10 mouse cellular contexts compared by ENCODE assay signal in genomic region chr5:140514799-140515486, GRCm38 (mm10). TPM values are rescaled to one million over a fixed set of nuclear protein-coding genes. Genes with fewer than 3 reads are reported as not detected.
DNase-seq lines count a peak whose midpoint lies in the region; ATAC-seq and TF ChIP-seq lines count a peak whose summit lies in the region.
"Had no signal": no experiment of that assay in that cellular context is flagged by ENCODE, and none has a peak within 500 bp of the region (broad histone marks: within the 10 kb centered on the region; RNA-seq: fewer than 3 reads in every experiment).

No protein-coding gene starts in this region.

- no peaks in the 10 kb centered on the region for H3K27me3 ChIP-seq in heart, embryonic 10.5 days (ENCODE audit: insufficient read depth, poor library complexity, severe bottlenecking)
- no peaks in the 10 kb centered on the region for H3K27me3 ChIP-seq in heart, adult 2 months (ENCODE audit: control insufficient read depth, insufficient read depth, low read length)
- H3K27me3 ChIP-seq in embryonic facial prominence, embryonic 12.5 days = no peaks in the 10 kb centered on the region
- H3K27me3 ChIP-seq in limb, embryonic 14.5 days (ENCODE audit: control insufficient read depth, insufficient read depth, low read length) = no peaks in the 10 kb centered on the region

- DNase-seq in heart, embryonic 10.5 days (ENCODE audit: low spot score) = peak; percentile 87
- no peak for DNase-seq in heart, adult 2 months
- peak; percentile 98 for DNase-seq in 3T3-L1 (ENCODE audit: low read depth, low spot score)
- peak; percentile 46 for DNase-seq in limb, embryonic 14.5 days (ENCODE audit: low spot score)
- DNase-seq in adrenal gland, postnatal 4 days (ENCODE audit: low spot score in 2 of 2) = no peak
- DNase-seq in ovary, postnatal 14 days (ENCODE audit: low spot score) = no peak
- no peak for DNase-seq in kidney, postnatal 36 days
- DNase-seq: kidney, postnatal 10 days; thymus, postnatal 36 days had no signal

- ATAC-seq in embryonic facial prominence, embryonic 12.5 days (ENCODE audit: insufficient number of reproducible peaks, insufficient read depth, low FRiP score, low TSS enrichment) = no peak; the same call in 1 of the 2 replicates
- ATAC-seq in limb, embryonic 14.5 days (ENCODE audit: low FRiP score, low read depth) = peak; percentile 34; the same call in 1 of the 2 replicates

- WGBS in heart, embryonic 10.5 days = 11% methylated on average over 7 of the region's 7 CpGs
- 40% methylated on average over 7 of the region's 7 CpGs for WGBS in heart, adult 2 months
- 34% methylated on average over 7 of the region's 7 CpGs for WGBS in embryonic facial prominence, embryonic 12.5 days
- 45% methylated on average over 7 of the region's 7 CpGs for WGBS in limb, embryonic 14.5 days

- H3K27ac ChIP-seq in heart, embryonic 10.5 days = peak overlapping the region; percentile 85
- H3K27ac ChIP-seq in heart, adult 2 months = no peak overlapping the region
- peak overlapping the region; percentile 61 for H3K27ac ChIP-seq in embryonic facial prominence, embryonic 12.5 days
- no peak overlapping the region for H3K27ac ChIP-seq in limb, embryonic 14.5 days (replicated peaks; ENCODE audit: low read depth, low read length)

- TF ChIP-seq POLR2A in heart, adult 2 months (IDR thresholded peaks at IDR 0.05; ENCODE audit: insufficient read depth, low read depth, low read length) = no peak
- no peak for TF ChIP-seq POLR2A in limb, embryonic 14.5 days (IDR thresholded peaks at IDR 0.05; ENCODE audit: borderline replicate concordance, extremely low read depth, insufficient read depth, insufficient read length)

- H3K4me2 ChIP-seq in embryonic facial prominence, embryonic 12.5 days (replicated peaks) = no peak overlapping the region
- H3K4me2 ChIP-seq in limb, embryonic 14.5 days (replicated peaks; ENCODE audit: low read depth, low read length, severe bottlenecking) = no peak overlapping the region

- H3K4me3 ChIP-seq in heart, embryonic 10.5 days = peak overlapping the region; percentile 15; the same call in 1 of the 2 replicates
- H3K4me3 ChIP-seq in heart, adult 2 months = no peak overlapping the region
- no peak overlapping the region for H3K4me3 ChIP-seq in embryonic facial prominence, embryonic 12.5 days
- H3K4me3 ChIP-seq in limb, embryonic 14.5 days (replicated peaks; ENCODE audit: low read length) = no peak overlapping the region

- no peak for TF ChIP-seq EP300 in heart, adult 2 months (IDR thresholded peaks at IDR 0.05; ENCODE audit: insufficient read depth, low read depth, low read length)

- H3K4me1 ChIP-seq in heart, embryonic 10.5 days = peaks cover 50% of the 10 kb centered on the region
- H3K4me1 ChIP-seq in heart, adult 2 months (ENCODE audit: control insufficient read depth, insufficient read depth, low read length) = peaks cover 3% of the 10 kb centered on the region; the same call in 1 of the 2 replicates
- H3K4me1 ChIP-seq in embryonic facial prominence, embryonic 12.5 days = peaks cover 22% of the 10 kb centered on the region
- H3K4me1 ChIP-seq in limb, embryonic 14.5 days (ENCODE audit: control insufficient read depth, insufficient read depth, low read length) = peaks cover 4% of the 10 kb centered on the region; the same call in 1 of the 2 replicates

- intact Hi-C loops in heart, adult 2 months (cut with DNase I) = no loop called here

- TF ChIP-seq CTCF in heart, adult 2 months (IDR thresholded peaks at IDR 0.05) = no peak

- H3K79me2 ChIP-seq in heart, adult 2 months (replicated peaks; ENCODE audit: control insufficient read depth, insufficient read depth, low read length) = no peaks in the 10 kb centered on the region

- H3K9ac ChIP-seq in heart, adult 2 months (ENCODE audit: low read depth, low read length) = no peak overlapping the region
- H3K9ac ChIP-seq in embryonic facial prominence, embryonic 12.5 days = 0 out of 2 replicates have a peak overlapping the region, but pooled peaks have one; percentile 10
- no peak overlapping the region for H3K9ac ChIP-seq in limb, embryonic 14.5 days (ENCODE audit: low read depth, low read length, severe bottlenecking)

- no peaks in the 10 kb centered on the region for H3K9me3 ChIP-seq in heart, embryonic 10.5 days
- H3K9me3 ChIP-seq in embryonic facial prominence, embryonic 12.5 days = no peaks in the 10 kb centered on the region
- H3K9me3 ChIP-seq in limb, embryonic 14.5 days (ENCODE audit: control insufficient read depth, low read length) = no peaks in the 10 kb centered on the region

- H3K36me3 ChIP-seq in heart, embryonic 10.5 days = peaks cover 8% of the 10 kb centered on the region
- H3K36me3 ChIP-seq in heart, adult 2 months (ENCODE audit: control insufficient read depth, insufficient read depth, low read length) = no peaks in the 10 kb centered on the region
- peaks cover 2% of the 10 kb centered on the region; the same call in 1 of the 2 replicates for H3K36me3 ChIP-seq in embryonic facial prominence, embryonic 12.5 days
- H3K36me3 ChIP-seq in limb, embryonic 14.5 days (ENCODE audit: control insufficient read depth, insufficient read depth, low read length) = peaks cover 2% of the 10 kb centered on the region; the same call in 1 of the 2 replicates

RNA-seq across cellular contexts. Expression of gene Chst12, which starts 9.6 kb away (rescaled TPM):
- polyA plus RNA-seq in heart, embryonic 10.5 days (2016; fragmentation: Nextera tagmentation; extraction: Ambion mirVana) = 26.7 and 26.9 TPM in 2 replicates
- total RNA-seq in heart, adult 2 months (2021) = 1 to 10 TPM; 4.5 to 4.8 TPM
- 8.3 and 11.2 TPM in 2 replicates for polyA plus RNA-seq in heart, adult 2 months (2012; rRNA removed)
- 17.5 and 18.9 TPM in 2 replicates for polyA plus RNA-seq in embryonic facial prominence, embryonic 12.5 days (2016; fragmentation: Nextera tagmentation; extraction: Ambion mirVana)
- 22.9 and 28.4 TPM in 2 replicates for polyA plus RNA-seq in limb, embryonic 14.5 days (2012; rRNA removed)
- 22.4 and 22.6 TPM in 2 replicates for polyA plus RNA-seq in limb, embryonic 14.5 days (2014; fragmentation: Nextera tagmentation; extraction: Ambion mirVana)
- 10 to 100 TPM; 11.0 to 11.8 TPM for total RNA-seq in adrenal gland, postnatal 4 days (2021)

RNA-seq across cellular contexts. Expression of gene Grifin, which starts 49.9 kb away (rescaled TPM):
- polyA plus RNA-seq in heart, embryonic 10.5 days (2016; fragmentation: Nextera tagmentation; extraction: Ambion mirVana) = not detected in 2 replicates
- total RNA-seq in heart, adult 2 months (2021) = not detected
- not detected in 2 replicates for polyA plus RNA-seq in heart, adult 2 months (2012; rRNA removed)
- polyA plus RNA-seq in embryonic facial prominence, embryonic 12.5 days (2016; fragmentation: Nextera tagmentation; extraction: Ambion mirVana) = 0.53 and 1.1 TPM in 2 replicates
- 0.18 and 0.19 TPM in 2 replicates for polyA plus RNA-seq in limb, embryonic 14.5 days (2012; rRNA removed)
- not detected in 2 replicates for polyA plus RNA-seq in limb, embryonic 14.5 days (2014; fragmentation: Nextera tagmentation; extraction: Ambion mirVana)
- total RNA-seq in adrenal gland, postnatal 4 days (2021) = not detected

Comparison
In these comparisons a context has a peak if more than half of its experiments do, and no peak if none do; other contexts are left out.
1. DNase-seq: peak in heart, embryonic 10.5 days (single experiment), 3T3-L1 (single experiment) and limb, embryonic 14.5 days (single experiment); none in heart, adult 2 months (0 of 2), adrenal gland, postnatal 4 days (0 of 2), ovary, postnatal 14 days (single experiment) and kidney, postnatal 36 days (0 of 2).
2. H3K27ac ChIP-seq: peak in heart, embryonic 10.5 days (single experiment) and embryonic facial prominence, embryonic 12.5 days (single experiment); none in heart, adult 2 months (single experiment) and limb, embryonic 14.5 days (single experiment).